Mouse (Mus musculus): ENCODE results near the gene Pgpep1.

GRCm38 (mm10) chr8:70629574-70630531 lies 30.3 kb downstream of the Pgpep1 start:
- TF ChIP-seq EP300 (IDR thresholded peaks at IDR 0.05; ENCODE audit: insufficient read depth, low read depth, low read length) = peak; percentile 64; the same call in 1 of the 2 replicates
- TF ChIP-seq CTCF (IDR thresholded peaks at IDR 0.05; ENCODE audit: low read depth, low read length) = peak; percentile 100

Data from ES-Bruce4 (cell line).